ENCODE assay signal across 11 mouse cellular contexts in genomic region chr6:70957341-70957940, GRCm38 (mm10). TPM values are rescaled to one million over a fixed set of nuclear protein-coding genes. Genes with fewer than 3 reads are reported as not detected.
DNase-seq lines count a peak whose midpoint lies in the region; ATAC-seq and TF ChIP-seq lines count a peak whose summit lies in the region.
"Had no signal": no experiment of that assay in that cellular context is flagged by ENCODE, and none has a peak within 500 bp of the region (broad histone marks: within the 10 kb centered on the region; RNA-seq: fewer than 3 reads in every experiment).

No protein-coding gene starts in this region.

- TF ChIP-seq EP300 in heart, adult 2 months (IDR thresholded peaks at IDR 0.05; ENCODE audit: insufficient read depth, low read depth, low read length) = no peak

- no peak for TF ChIP-seq POLR2A in heart, adult 2 months (IDR thresholded peaks at IDR 0.05; ENCODE audit: insufficient read depth, low read depth, low read length)

- 12% methylated on average over 7 of the region's 7 CpGs for WGBS in heart, embryonic 15.5 days
- 22% methylated on average over 7 of the region's 7 CpGs for WGBS in heart, adult 2 months
- WGBS in embryonic facial prominence, embryonic 11.5 days = 6% methylated on average over 7 of the region's 7 CpGs
- 14% methylated on average over 7 of the region's 7 CpGs for WGBS in hindbrain, embryonic 14.5 days
- WGBS in midbrain, embryonic 15.5 days = 9% methylated on average over 7 of the region's 7 CpGs

- intact Hi-C loops in heart, adult 2 months (cut with DNase I) = no loop called here

- H3K4me3 ChIP-seq in heart, embryonic 15.5 days = peak overlapping the region; percentile 46; the same call in 1 of the 2 replicates
- H3K4me3 ChIP-seq in heart, adult 2 months = no peak overlapping the region
- H3K4me3 ChIP-seq in embryonic facial prominence, embryonic 11.5 days (ENCODE audit: low read depth, low read length) = peak overlapping the region; percentile 53
- peak overlapping the region; percentile 39 for H3K4me3 ChIP-seq in hindbrain, embryonic 14.5 days (replicated peaks; ENCODE audit: low read length)
- peak overlapping the region; percentile 43; the same call in 1 of the 2 replicates for H3K4me3 ChIP-seq in midbrain, embryonic 15.5 days

- TF ChIP-seq CTCF in heart, adult 2 months (IDR thresholded peaks at IDR 0.05) = no peak

- no peak for DNase-seq in heart, adult 2 months
- no peak for DNase-seq in embryonic facial prominence, embryonic 11.5 days (ENCODE audit: low spot score)
- no peak for DNase-seq in hindbrain, embryonic 14.5 days (ENCODE audit: low spot score)
- DNase-seq in spleen, adult 12 weeks (ENCODE audit: low spot score) = no peak
- no peak for DNase-seq in lung, postnatal 25 days (ENCODE audit: low spot score)
- DNase-seq in yolk sac, embryonic 10.5 days (ENCODE audit: low spot score) = no peak
- DNase-seq: gastrocnemius, adult 2 months had no signal

- ATAC-seq in heart, embryonic 15.5 days (replicated peaks; ENCODE audit: insufficient number of reproducible peaks, insufficient read depth, low FRiP score, low read depth) = no peak
- no peak for ATAC-seq in embryonic facial prominence, embryonic 11.5 days (replicated peaks; ENCODE audit: insufficient number of reproducible peaks, low FRiP score, low TSS enrichment, low read depth)
- no peak for ATAC-seq in hindbrain, embryonic 14.5 days (ENCODE audit: low FRiP score)
- ATAC-seq in midbrain, embryonic 15.5 days (replicated peaks) = no peak

- no peak overlapping the region for H3K9ac ChIP-seq in heart, embryonic 15.5 days
- H3K9ac ChIP-seq in heart, adult 2 months (ENCODE audit: low read depth, low read length) = no peak overlapping the region
- no peak overlapping the region for H3K9ac ChIP-seq in embryonic facial prominence, embryonic 11.5 days (replicated peaks; ENCODE audit: low read length)
- no peak overlapping the region for H3K9ac ChIP-seq in hindbrain, embryonic 14.5 days
- H3K9ac ChIP-seq in midbrain, embryonic 15.5 days = no peak overlapping the region

- H3K4me2 ChIP-seq in heart, embryonic 15.5 days = peak overlapping the region; percentile 71; the same call in 1 of the 2 replicates
- H3K4me2 ChIP-seq in embryonic facial prominence, embryonic 11.5 days (ENCODE audit: low read depth, low read length) = peak overlapping the region; percentile 91; the same call in 1 of the 2 replicates
- peak overlapping the region; percentile 89 for H3K4me2 ChIP-seq in hindbrain, embryonic 14.5 days (replicated peaks)
- peak overlapping the region; percentile 90 for H3K4me2 ChIP-seq in midbrain, embryonic 15.5 days

- H3K27ac ChIP-seq in heart, embryonic 15.5 days = no peak overlapping the region
- no peak overlapping the region for H3K27ac ChIP-seq in heart, adult 2 months
- H3K27ac ChIP-seq in embryonic facial prominence, embryonic 11.5 days (replicated peaks; ENCODE audit: low read depth, low read length) = no peak overlapping the region
- no peak overlapping the region for H3K27ac ChIP-seq in hindbrain, embryonic 14.5 days
- H3K27ac ChIP-seq in midbrain, embryonic 15.5 days = no peak overlapping the region
- H3K27ac ChIP-seq: gastrocnemius, adult 2 months; macrophage had no signal

- H3K79me2 ChIP-seq in heart, adult 2 months (replicated peaks; ENCODE audit: control insufficient read depth, insufficient read depth, low read length) = no peaks in the 10 kb centered on the region

- peaks cover 13% of the 10 kb centered on the region for H3K4me1 ChIP-seq in heart, embryonic 15.5 days (replicated peaks)
- no peaks in the 10 kb centered on the region for H3K4me1 ChIP-seq in heart, adult 2 months (ENCODE audit: control insufficient read depth, insufficient read depth, low read length)
- H3K4me1 ChIP-seq in embryonic facial prominence, embryonic 11.5 days (ENCODE audit: control insufficient read depth, insufficient read depth, low read length) = peaks cover 6% of the 10 kb centered on the region; the same call in 1 of the 2 replicates
- peaks cover 12% of the 10 kb centered on the region for H3K4me1 ChIP-seq in hindbrain, embryonic 14.5 days (replicated peaks; ENCODE audit: control insufficient read depth, insufficient read depth, low read length)
- peaks cover 13% of the 10 kb centered on the region for H3K4me1 ChIP-seq in midbrain, embryonic 15.5 days

- peaks cover 78% of the 10 kb centered on the region for H3K27me3 ChIP-seq in heart, embryonic 15.5 days
- H3K27me3 ChIP-seq in heart, adult 2 months (ENCODE audit: control insufficient read depth, insufficient read depth, low read length) = peaks cover 23% of the 10 kb centered on the region
- H3K27me3 ChIP-seq in embryonic facial prominence, embryonic 11.5 days (ENCODE audit: control insufficient read depth, insufficient read depth, low read length) = peaks cover 39% of the 10 kb centered on the region
- H3K27me3 ChIP-seq in hindbrain, embryonic 14.5 days (ENCODE audit: control insufficient read depth, insufficient read depth, low read length) = peaks cover 74% of the 10 kb centered on the region
- peaks cover 60% of the 10 kb centered on the region for H3K27me3 ChIP-seq in midbrain, embryonic 15.5 days (replicated peaks)

- no peaks in the 10 kb centered on the region for H3K36me3 ChIP-seq in heart, embryonic 15.5 days
- no peaks in the 10 kb centered on the region for H3K36me3 ChIP-seq in heart, adult 2 months (ENCODE audit: control insufficient read depth, insufficient read depth, low read length)
- no peaks in the 10 kb centered on the region for H3K36me3 ChIP-seq in embryonic facial prominence, embryonic 11.5 days (replicated peaks; ENCODE audit: control insufficient read depth, insufficient read depth, low read depth, low read length)
- no peaks in the 10 kb centered on the region for H3K36me3 ChIP-seq in hindbrain, embryonic 14.5 days (replicated peaks; ENCODE audit: control insufficient read depth, insufficient read depth)
- no peaks in the 10 kb centered on the region for H3K36me3 ChIP-seq in midbrain, embryonic 15.5 days (replicated peaks)

- no peaks in the 10 kb centered on the region for H3K9me3 ChIP-seq in heart, embryonic 15.5 days (replicated peaks)
- no peaks in the 10 kb centered on the region for H3K9me3 ChIP-seq in embryonic facial prominence, embryonic 11.5 days (replicated peaks; ENCODE audit: control insufficient read depth, low read length)
- no peaks in the 10 kb centered on the region for H3K9me3 ChIP-seq in hindbrain, embryonic 14.5 days (ENCODE audit: control insufficient read depth, low read length)
- H3K9me3 ChIP-seq in midbrain, embryonic 15.5 days = no peaks in the 10 kb centered on the region

RNA-seq across cellular contexts. Expression of gene Foxi3, which starts 1.1 kb away (rescaled TPM):
- not detected in 2 replicates for polyA plus RNA-seq in heart, embryonic 15.5 days (2015; fragmentation: Nextera tagmentation; extraction: Ambion mirVana)
- not detected for total RNA-seq in heart, adult 2 months (2021)
- polyA plus RNA-seq in heart, adult 2 months (2012; rRNA removed) = not detected in 2 replicates
- 0.81 and 1.0 TPM in 2 replicates for polyA plus RNA-seq in embryonic facial prominence, embryonic 11.5 days (2014; fragmentation: Nextera tagmentation; extraction: Ambion mirVana)
- not detected in 2 replicates for polyA plus RNA-seq in hindbrain, embryonic 14.5 days (2014; fragmentation: Nextera tagmentation; extraction: Ambion mirVana)
- not detected in 2 replicates for polyA plus RNA-seq in midbrain, embryonic 15.5 days (2015; fragmentation: Nextera tagmentation; extraction: Ambion mirVana)
- total RNA-seq: gastrocnemius, adult 2 months; left cerebral cortex, postnatal 14 days had no signal
- polyA plus RNA-seq: macrophage had no signal

RNA-seq across cellular contexts. Expression of gene Tex37, which starts 38.7 kb away (rescaled TPM):
- not detected in 2 replicates for polyA plus RNA-seq in heart, embryonic 15.5 days (2015; fragmentation: Nextera tagmentation; extraction: Ambion mirVana)
- total RNA-seq in heart, adult 2 months (2021) = not detected
- not detected in 2 replicates for polyA plus RNA-seq in heart, adult 2 months (2012; rRNA removed)
- not detected in 2 replicates for polyA plus RNA-seq in embryonic facial prominence, embryonic 11.5 days (2014; fragmentation: Nextera tagmentation; extraction: Ambion mirVana)
- not detected in 2 replicates for polyA plus RNA-seq in hindbrain, embryonic 14.5 days (2014; fragmentation: Nextera tagmentation; extraction: Ambion mirVana)
- not detected in 2 replicates for polyA plus RNA-seq in midbrain, embryonic 15.5 days (2015; fragmentation: Nextera tagmentation; extraction: Ambion mirVana)
- total RNA-seq: gastrocnemius, adult 2 months; left cerebral cortex, postnatal 14 days had no signal
- polyA plus RNA-seq: macrophage had no signal
